Mouse (Mus musculus) embryonic fibroblast, embryonic 13.5 days (primary cell): Measurements from ENCODE around the gene Adam1b.

Experiments
- CTCF ChIP-seq: IDR thresholded peaks from 2 replicates; pipeline ENCODE4 v1.5.1; 2011; ENCODE audit warnings: mild to moderate bottlenecking, control low read depth, low read length, moderate library complexity, borderline replicate concordance; ENCODE audit not compliant: insufficient read depth
- POLR2A ChIP-seq: IDR thresholded peaks from 2 replicates; pipeline ENCODE4 v1.6.1; 2011; ENCODE audit warnings: low read depth, mild to moderate bottlenecking, control low read depth, low read length, moderate library complexity

DNA sequence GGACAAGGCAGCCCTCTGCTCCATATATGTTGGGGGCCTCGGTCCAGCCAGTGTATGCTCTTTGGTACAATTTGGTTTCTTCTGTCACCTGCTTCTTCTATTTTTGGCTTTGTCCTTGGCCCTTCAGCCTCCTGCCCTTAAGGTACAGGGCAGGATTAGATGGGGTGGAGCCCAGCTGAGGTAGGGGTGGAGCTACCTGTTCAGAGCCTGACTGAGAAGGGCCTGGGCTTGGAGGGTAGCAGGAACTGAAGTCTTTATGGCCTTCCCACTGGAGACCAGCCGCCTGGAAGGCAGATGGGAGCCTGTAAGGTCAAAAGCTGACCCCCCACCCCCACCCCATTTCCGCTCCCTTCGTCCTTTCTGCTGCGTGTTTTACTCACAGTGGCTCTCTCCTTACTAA lies 40.3 kb downstream of the Adam1b start:
- TF ChIP-seq CTCF (no peak), POLR2A (no peak)
